Mouse (Mus musculus) stomach, postnatal 0 days (tissue): ENCODE data around the gene Zdbf2.

Experiments used
- CTCF ChIP-seq: IDR thresholded peaks from 2 replicates; pipeline ENCODE4 v1.5.1; 2016; ENCODE audit warnings: antibody characterized with exemption, low read depth, mild to moderate bottlenecking, moderate library complexity
- EP300 ChIP-seq: optimal IDR thresholded peaks from 2 replicates; pipeline ENCODE3; 2016; ENCODE audit warnings: antibody characterized with exemption

DNA sequence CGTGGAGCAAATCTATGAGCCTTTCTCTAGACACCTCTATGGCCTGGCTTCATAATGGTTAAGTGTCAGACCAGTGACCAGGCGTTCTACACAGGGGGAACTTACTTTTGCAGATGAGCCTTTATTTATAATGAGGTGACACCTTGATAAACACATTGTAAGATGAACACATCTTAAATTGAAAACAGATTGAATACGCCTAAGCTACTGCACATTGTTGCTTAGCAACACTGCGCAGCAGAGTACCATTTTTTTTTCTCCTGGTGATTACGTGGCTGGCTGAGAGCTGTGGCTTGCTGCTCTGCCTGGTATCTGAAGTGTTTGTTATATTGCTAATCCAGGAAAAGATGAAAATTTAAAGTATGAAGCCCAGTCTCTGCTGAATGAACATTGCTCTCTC is 17.0 kb upstream of the Zdbf2 start:
- no peak for TF ChIP-seq CTCF
- TF ChIP-seq EP300 = no peak
